ENCODE assay signal across 17 mouse cellular contexts in the genomic region with DNA sequence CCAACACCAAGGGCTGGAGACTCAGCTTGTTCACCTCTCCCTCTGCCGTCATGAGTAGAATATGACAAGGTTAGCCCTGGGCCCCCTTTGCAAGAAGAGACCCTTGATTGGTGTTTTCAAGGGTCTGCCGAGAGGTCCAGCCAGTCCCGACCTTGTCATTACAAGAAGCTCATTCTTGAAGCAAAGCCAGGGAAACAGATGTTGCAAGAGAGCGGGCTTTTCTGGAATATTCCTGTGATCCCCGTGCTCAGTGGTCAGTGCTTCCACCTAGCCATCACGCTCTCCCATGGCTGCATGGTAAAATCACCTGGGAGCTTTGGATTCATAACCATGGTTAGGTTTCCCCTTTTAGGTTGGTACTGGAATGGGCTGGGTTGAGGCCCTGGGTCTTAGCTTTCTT.
"Had no signal": no experiment of that assay in that cellular context is flagged by ENCODE, and none has a peak within 500 bp of the region (broad histone marks: within the 10 kb centered on the region; RNA-seq: fewer than 3 reads in every experiment).

No protein-coding gene starts in this region.

- DNase-seq: kidney, postnatal 4 days; layer of hippocampus, postnatal 36 days; liver, embryonic 13.5 days; lung, embryonic 14.5 days; right cerebral cortex, adult 18-20 months; right cerebral cortex, postnatal 14 days; right cerebral cortex, postnatal 4 days; thymus, adult 2 months; thymus, postnatal 14 days; thymus, postnatal 4 days had no signal

- H3K4me1 ChIP-seq: neural tube, embryonic 12.5 days had no signal

- H3K27me3 ChIP-seq: liver, embryonic 13.5 days; midbrain, embryonic 12.5 days; midbrain, embryonic 15.5 days; neural tube, embryonic 12.5 days; neural tube, embryonic 15.5 days had no signal

- H3K27ac ChIP-seq: left cerebral cortex, adult 2 months; liver, embryonic 13.5 days; macrophage; midbrain, embryonic 12.5 days; midbrain, embryonic 15.5 days; neural tube, embryonic 12.5 days; neural tube, embryonic 15.5 days; stomach, postnatal 0 days had no signal

- H3K4me3 ChIP-seq: left cerebral cortex, adult 2 months; liver, embryonic 13.5 days; midbrain, embryonic 12.5 days; midbrain, embryonic 15.5 days; neural tube, embryonic 12.5 days; neural tube, embryonic 15.5 days had no signal

- H3K36me3 ChIP-seq: liver, embryonic 13.5 days; midbrain, embryonic 12.5 days; midbrain, embryonic 15.5 days; neural tube, embryonic 12.5 days; neural tube, embryonic 15.5 days had no signal

- H3K9ac ChIP-seq: liver, embryonic 13.5 days; lung, embryonic 14.5 days; midbrain, embryonic 12.5 days; midbrain, embryonic 15.5 days; neural tube, embryonic 12.5 days; neural tube, embryonic 15.5 days had no signal
